Mouse (Mus musculus) gastrocnemius, adult 18-20 months (tissue): ENCODE data around the gene Ralb. TPM values are rescaled to one million over a fixed set of nuclear protein-coding genes. Genes with fewer than 3 reads are reported as not detected.

Source experiments
- DNase-seq: peaks from one replicate; pipeline ENCODE4 v3.0.0; 2021; ENCODE audit warnings: low spot score
- long read RNA-seq, 2 experiments: library from polyadenylated mRNA; stranded (forward); transcript quantifications; one replicate each; pipeline ENCODE4 v2.0.0; 2021
- total RNA-seq, 2 experiments: library from RNA; stranded (reverse); gene quantifications; 2 replicates each; pipeline ENCODE4 v1.2.3; 2021

The Ralb gene
- total RNA-seq, result 1 to 10 TPM; 6.6 to 9.4 TPM
- long read RNA-seq, experiment 1, transcript Ralb-201 (5 exons, 2,289 nt), result major isoform, 14 of 20 reads
- long read RNA-seq, experiment 1, partial matches to known transcripts, result 2 of 20 reads
- long read RNA-seq, experiment 1, other reads (novel, unspliced or antisense), result 4 of 20 reads
- long read RNA-seq, experiment 2, transcript Ralb-201 (5 exons, 2,289 nt), result major isoform, 11 of 12 reads
- long read RNA-seq, experiment 2, partial matches to known transcripts, result 0 of 12 reads
- long read RNA-seq, experiment 2, other reads (novel, unspliced or antisense), result 1 of 12 reads

GRCm38 (mm10) chr1:119504260-119505062 is at the start of gene Ralb:
Gene Ralb, minus strand, starts transcription at chr1:119504794.
- peak; percentile 99 for DNase-seq

GRCm38 (mm10) chr1:119551651-119552050 is 47.1 kb upstream of the Ralb start:
- no peak for DNase-seq

GRCm38 (mm10) chr1:119550064-119550463 is 45.5 kb upstream of the Ralb start:
- DNase-seq, result no peak

- DNase-seq, result no peak
Measured at GRCm38 (mm10) chr1:119549327-119549689, 44.7 kb upstream of the Ralb start.

GRCm38 (mm10) chr1:119548668-119549326 is 44.2 kb upstream of the Ralb start:
- peak; percentile 74 for DNase-seq

GRCm38 (mm10) chr1:119546490-119546889 is 41.9 kb upstream of the Ralb start:
- DNase-seq, result no peak

- no peak for DNase-seq
Measured at GRCm38 (mm10) chr1:119545671-119546070, 41.1 kb upstream of the Ralb start.

- DNase-seq, result no peak
Measured at GRCm38 (mm10) chr1:119545164-119545563, 40.6 kb upstream of the Ralb start.

GRCm38 (mm10) chr1:119544611-119545155 is 40.1 kb upstream of the Ralb start:
- no peak for DNase-seq

- DNase-seq, result no peak
Measured at GRCm38 (mm10) chr1:119543316-119543715, 38.7 kb upstream of the Ralb start.

- DNase-seq, result no peak
Measured at GRCm38 (mm10) chr1:119541570-119541969, 37.0 kb upstream of the Ralb start.

GRCm38 (mm10) chr1:119540836-119541557 is 36.4 kb upstream of the Ralb start:
- no peak for DNase-seq

- no peak for DNase-seq
Measured at GRCm38 (mm10) chr1:119539252-119539651, 34.7 kb upstream of the Ralb start.

- DNase-seq, result no peak
Measured at GRCm38 (mm10) chr1:119537651-119538050, 33.1 kb upstream of the Ralb start.

- DNase-seq, result no peak
Measured at GRCm38 (mm10) chr1:119536122-119536521, 31.5 kb upstream of the Ralb start.

- DNase-seq, result no peak
Measured at GRCm38 (mm10) chr1:119534341-119534740, 29.7 kb upstream of the Ralb start.

GRCm38 (mm10) chr1:119533093-119533805 is 28.7 kb upstream of the Ralb start:
- DNase-seq, result no peak

GRCm38 (mm10) chr1:119532165-119532564 is 27.6 kb upstream of the Ralb start:
- no peak for DNase-seq

- DNase-seq, result no peak
Measured at GRCm38 (mm10) chr1:119530941-119531340, 26.3 kb upstream of the Ralb start.

- peak; percentile 89 for DNase-seq
Measured at GRCm38 (mm10) chr1:119525689-119526591, 21.3 kb upstream of the Ralb start, which contains the start of gene Tmem185b. Gene Tmem185b, plus strand, starts transcription at chr1:119526160.
